ENCODE assay signal across 14 mouse cellular contexts in genomic region chr8:91878886-91879285, GRCm38 (mm10).
"Had no signal": no experiment of that assay in that cellular context is flagged by ENCODE, and none has a peak within 500 bp of the region (broad histone marks: within the 10 kb centered on the region; RNA-seq: fewer than 3 reads in every experiment).

No protein-coding gene starts in this region.

- H3K4me2 ChIP-seq: limb, embryonic 15.5 days; liver, embryonic 12.5 days; lung, embryonic 14.5 days; neural tube, embryonic 12.5 days had no signal

- H3K4me3 ChIP-seq: limb, embryonic 15.5 days; liver, embryonic 12.5 days; midbrain, embryonic 10.5 days; myocyte; neural tube, embryonic 12.5 days had no signal

- H3K9me3 ChIP-seq: limb, embryonic 15.5 days; liver, embryonic 12.5 days; midbrain, embryonic 10.5 days; neural tube, embryonic 12.5 days had no signal

- ATAC-seq: liver, embryonic 12.5 days had no signal

- H3K36me3 ChIP-seq: limb, embryonic 15.5 days; liver, embryonic 12.5 days; midbrain, embryonic 10.5 days; neural tube, embryonic 12.5 days had no signal

- H3K27ac ChIP-seq: kidney, postnatal 0 days; limb, embryonic 15.5 days; liver, embryonic 12.5 days; midbrain, embryonic 10.5 days; neural tube, embryonic 12.5 days had no signal

- H3K4me1 ChIP-seq: limb, embryonic 15.5 days had no signal

- DNase-seq: layer of hippocampus, adult 9-11 months; layer of hippocampus, postnatal 36 days; lung, embryonic 14.5 days; lung, postnatal 10 days; lung, postnatal 4 days; midbrain, embryonic 14.5 days; thymus, adult 18-20 months; thymus, postnatal 25 days had no signal

- H3K9ac ChIP-seq: limb, embryonic 15.5 days; liver, embryonic 12.5 days; lung, embryonic 14.5 days; neural tube, embryonic 12.5 days had no signal
